Mouse (Mus musculus): ENCODE measurements at regions not wholly inside any gene's neighbourhood (a gene's known extent, or its start where the extent isn't known, plus 50 kb on each side); places are given as distances from the start of the nearest gene placed in this dataset.

DNA sequence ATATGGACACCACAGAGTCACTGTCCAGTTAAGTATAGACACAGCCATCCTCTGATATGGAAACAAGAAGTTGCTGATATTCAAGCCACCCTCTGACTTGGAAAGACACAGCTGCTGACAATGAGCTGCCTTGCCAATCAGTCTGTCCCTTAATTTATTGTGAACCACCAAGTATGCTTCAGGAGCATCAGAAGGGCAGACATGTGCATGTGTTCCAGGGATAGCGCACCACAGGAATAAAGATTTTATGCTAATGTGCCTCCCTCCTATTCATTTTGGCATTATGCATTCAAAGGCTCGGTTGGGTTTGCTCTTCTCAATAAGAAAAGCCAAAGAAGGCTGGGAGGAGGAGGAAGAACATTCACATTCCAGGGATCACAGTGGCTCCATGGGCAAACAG lies 120.0 kb upstream of the Tmtc1 start:
- TF ChIP-seq POLR2A (IDR thresholded peaks at IDR 0.05; ENCODE audit: extremely low read depth, insufficient read depth, low read length) (no peak), CTCF (IDR thresholded peaks at IDR 0.05; ENCODE audit: extremely low read depth, insufficient read depth, low read length) (no peak)

All from cortical plate, adult 2 months (tissue).